Mouse (Mus musculus) layer of hippocampus, adult 8-10 months (tissue): ENCODE data around the gene Ptpre. TPM values are rescaled to one million over a fixed set of nuclear protein-coding genes. Genes with fewer than 3 reads are reported as not detected.
"Not testable (repeated sequence)": the region's sequence is repeated elsewhere in the genome, so short reads cannot be mapped to it uniquely, and the experiment has no call there.

Source experiments
- DNase-seq, 2 experiments: peaks; one replicate each; pipeline ENCODE4 v3.0.0; 2022; ENCODE audit warnings: low spot score in 2 of 2
- total RNA-seq, 4 experiments: library from RNA; stranded (reverse); gene quantifications; 2 replicates each; pipeline ENCODE4 v1.2.4; 2022

Ptpre gene
- total RNA-seq, 4 experiments from 2014 or later = 49.5 to 52.8 (median 51.5) TPM

- no peak for DNase-seq
These were observed 67.9 kb downstream of the Ptpre start for GRCm38 (mm10) chr7:135605002-135605803.

GRCm38 (mm10) chr7:135605804-135606072, 68.5 kb downstream of the Ptpre start:
- no peak for DNase-seq

GRCm38 (mm10) chr7:135608208-135608607, 70.9 kb downstream of the Ptpre start:
- no peak for DNase-seq

- no peak for DNase-seq
These were observed 71.7 kb downstream of the Ptpre start for GRCm38 (mm10) chr7:135609028-135609427.

GRCm38 (mm10) chr7:135609655-135610054, 72.4 kb downstream of the Ptpre start:
- DNase-seq = no peak

- DNase-seq = no peak
These were observed 75.0 kb downstream of the Ptpre start for GRCm38 (mm10) chr7:135612276-135612675.

- DNase-seq = no peak
These were observed 75.5 kb downstream of the Ptpre start for GRCm38 (mm10) chr7:135612801-135613200.

- DNase-seq = no peak
These were observed 76.1 kb downstream of the Ptpre start for GRCm38 (mm10) chr7:135613380-135613779.

GRCm38 (mm10) chr7:135614892-135615291, 77.6 kb downstream of the Ptpre start:
- DNase-seq = no peak

- DNase-seq = not testable (repeated sequence)
These were observed 79.2 kb downstream of the Ptpre start for GRCm38 (mm10) chr7:135616479-135616878.

- DNase-seq = peak in 1 of 2 experiments; percentile 50
These were observed 80.5 kb downstream of the Ptpre start for GRCm38 (mm10) chr7:135617776-135618175.

- DNase-seq = no peak
These were observed 84.4 kb downstream of the Ptpre start for GRCm38 (mm10) chr7:135621649-135622048.

GRCm38 (mm10) chr7:135622241-135622640, 85.0 kb downstream of the Ptpre start:
- DNase-seq = no peak

GRCm38 (mm10) chr7:135624854-135625253, 87.6 kb downstream of the Ptpre start:
- no peak for DNase-seq

GRCm38 (mm10) chr7:135628363-135628762, 91.1 kb downstream of the Ptpre start:
- DNase-seq = no peak

GRCm38 (mm10) chr7:135629019-135629418, 91.7 kb downstream of the Ptpre start:
- no peak for DNase-seq

- DNase-seq = peak; percentile 60 to 83
These were observed 94.7 kb downstream of the Ptpre start for GRCm38 (mm10) chr7:135631776-135632552.

GRCm38 (mm10) chr7:135632716-135633258, 95.5 kb downstream of the Ptpre start:
- no peak for DNase-seq

- DNase-seq = no peak
These were observed 97.8 kb downstream of the Ptpre start for GRCm38 (mm10) chr7:135634851-135635624.

- DNase-seq = no peak
These were observed 100.2 kb downstream of the Ptpre start for GRCm38 (mm10) chr7:135637406-135637980.

- no peak for DNase-seq
These were observed 102.1 kb downstream of the Ptpre start for GRCm38 (mm10) chr7:135639361-135639760.
